Mouse (Mus musculus): ENCODE data around the gene Ifnk. TPM values are rescaled to one million over a fixed set of nuclear protein-coding genes. Genes with fewer than 3 reads are reported as not detected.

Gene Ifnk
- polyA plus RNA-seq, 1 experiment from 2014 or later, result not detected

DNA sequence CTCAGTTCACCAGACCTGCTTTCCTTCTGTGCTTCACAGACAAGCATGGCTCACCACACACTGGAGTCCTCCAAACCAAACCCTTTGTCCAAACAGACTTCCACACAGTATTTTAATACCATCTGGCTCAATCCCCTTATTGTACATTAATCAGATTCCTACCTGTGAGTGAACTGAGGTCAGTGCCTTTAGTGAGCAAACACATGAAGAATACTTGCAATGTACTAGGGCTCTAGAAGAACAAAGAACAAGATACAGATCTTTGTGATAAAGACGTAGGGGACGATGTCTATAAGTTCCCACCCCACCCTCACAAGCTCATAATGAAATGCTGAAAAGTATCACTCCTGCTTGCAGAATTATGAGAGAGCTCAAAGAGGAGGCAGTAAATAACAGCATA, 33.0 kb upstream of the Ifnk start:
- no peaks in the 10 kb centered on the region for H3K9me3 ChIP-seq (ENCODE audit: control insufficient read depth, low read length)
- 65% methylated on average over 2 of the region's 2 CpGs for WGBS
- H3K4me2 ChIP-seq (ENCODE audit: low read length), result no peak overlapping the region
- no peak overlapping the region for H3K4me3 ChIP-seq (ENCODE audit: control insufficient read depth in 1 of 2, insufficient read depth in 1 of 2, low read depth in 1 of 2, low read length in 2 of 2)
- H3K4me1 ChIP-seq (ENCODE audit: control insufficient read depth in 2 of 2, insufficient read depth in 2 of 2, low read length in 2 of 2), result peaks cover 0 to 5% of the 10 kb centered on the region in 2 experiments; a peak in 3 of 4 replicates
- ATAC-seq (ENCODE audit: insufficient number of reproducible peaks, insufficient read depth, low FRiP score, low read depth), result no peak
- H3K27me3 ChIP-seq (ENCODE audit: control insufficient read depth, insufficient read depth, low read length), result no peaks in the 10 kb centered on the region
- no peaks in the 10 kb centered on the region for H3K36me3 ChIP-seq (ENCODE audit: control insufficient read depth, insufficient read depth, low read length)
- no peak overlapping the region for H3K27ac ChIP-seq (replicated peaks in 1 of 2; ENCODE audit: control insufficient read depth in 1 of 2, insufficient read depth in 1 of 2, low read depth in 2 of 2, low read length in 2 of 2)
- no peak overlapping the region for H3K9ac ChIP-seq (ENCODE audit: low read length)

DNA sequence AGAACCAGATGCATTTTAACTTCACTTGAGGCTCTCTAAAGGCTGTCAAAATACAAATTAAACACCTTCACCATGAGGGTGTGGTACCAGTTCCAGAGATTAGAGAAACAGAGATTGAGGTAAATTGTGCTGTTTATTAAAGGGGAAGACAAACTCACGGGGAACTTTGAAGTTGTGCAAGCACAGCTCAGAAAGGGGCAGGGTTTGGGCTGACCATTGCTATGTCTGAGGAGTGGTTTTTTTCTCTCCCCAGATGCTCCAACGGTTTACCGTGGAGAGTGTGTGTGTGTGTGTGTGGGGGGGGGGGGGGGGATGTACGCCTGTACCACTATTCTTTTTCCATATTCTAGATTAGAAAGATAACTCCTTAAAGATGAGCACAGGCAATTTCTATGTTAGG, 31.7 kb upstream of the Ifnk start:
- no peaks in the 10 kb centered on the region for H3K36me3 ChIP-seq (ENCODE audit: control insufficient read depth, insufficient read depth, low read length)
- no peak overlapping the region for H3K9ac ChIP-seq (ENCODE audit: low read length)
- WGBS, result 68% methylated on average over 2 of the region's 4 CpGs
- H3K4me2 ChIP-seq (ENCODE audit: low read length), result no peak overlapping the region
- peaks cover 0 to 2% of the 10 kb centered on the region in 2 experiments; a peak in 1 of 4 replicates for H3K4me1 ChIP-seq (ENCODE audit: control insufficient read depth in 2 of 2, insufficient read depth in 2 of 2, low read length in 2 of 2)
- no peak overlapping the region for H3K4me3 ChIP-seq (ENCODE audit: control insufficient read depth in 1 of 2, insufficient read depth in 1 of 2, low read depth in 1 of 2, low read length in 2 of 2)
- H3K9me3 ChIP-seq (ENCODE audit: control insufficient read depth, low read length), result no peaks in the 10 kb centered on the region
- no peak for ATAC-seq (ENCODE audit: insufficient number of reproducible peaks, insufficient read depth, low FRiP score, low read depth)
- no peak overlapping the region for H3K27ac ChIP-seq (replicated peaks in 1 of 2; ENCODE audit: control insufficient read depth in 1 of 2, insufficient read depth in 1 of 2, low read depth in 2 of 2, low read length in 2 of 2)
- no peaks in the 10 kb centered on the region for H3K27me3 ChIP-seq (ENCODE audit: control insufficient read depth, insufficient read depth, low read length)

DNA sequence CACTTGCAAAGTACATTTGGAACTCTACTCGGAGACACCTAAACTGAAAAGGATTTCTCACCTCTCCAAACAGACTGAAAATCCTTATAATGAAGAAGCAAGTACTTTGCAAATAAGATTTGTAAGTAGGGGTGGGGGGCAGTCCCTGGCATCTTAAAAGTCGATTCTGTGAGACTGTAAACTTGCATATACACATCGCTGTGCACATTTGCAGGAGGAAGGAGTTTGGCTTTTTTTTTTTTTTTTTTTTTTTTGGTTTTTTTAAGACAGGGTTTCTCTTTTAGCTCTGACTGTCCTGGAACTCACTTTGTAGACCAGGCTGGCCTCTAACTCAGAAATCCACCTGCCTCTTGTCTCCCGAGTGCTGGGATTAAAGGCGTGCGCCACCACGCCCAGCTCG, 31.3 kb upstream of the Ifnk start:
- 86% methylated on average over 8 of the region's 8 CpGs for WGBS
- no peak overlapping the region for H3K4me2 ChIP-seq (ENCODE audit: low read length)
- H3K27me3 ChIP-seq (ENCODE audit: control insufficient read depth, insufficient read depth, low read length), result no peaks in the 10 kb centered on the region
- no peaks in the 10 kb centered on the region for H3K36me3 ChIP-seq (ENCODE audit: control insufficient read depth, insufficient read depth, low read length)
- no peak overlapping the region for H3K27ac ChIP-seq (replicated peaks in 1 of 2; ENCODE audit: control insufficient read depth in 1 of 2, insufficient read depth in 1 of 2, low read depth in 2 of 2, low read length in 2 of 2)
- ATAC-seq (ENCODE audit: insufficient number of reproducible peaks, insufficient read depth, low FRiP score, low read depth), result no peak
- H3K4me1 ChIP-seq (ENCODE audit: control insufficient read depth in 2 of 2, insufficient read depth in 2 of 2, low read length in 2 of 2), result peaks cover 0 to 6% of the 10 kb centered on the region in 2 experiments; a peak in 1 of 4 replicates
- H3K4me3 ChIP-seq (ENCODE audit: control insufficient read depth in 1 of 2, insufficient read depth in 1 of 2, low read depth in 1 of 2, low read length in 2 of 2), result no peak overlapping the region
- no peak overlapping the region for H3K9ac ChIP-seq (ENCODE audit: low read length)
- H3K9me3 ChIP-seq (ENCODE audit: control insufficient read depth, low read length), result no peaks in the 10 kb centered on the region

DNA sequence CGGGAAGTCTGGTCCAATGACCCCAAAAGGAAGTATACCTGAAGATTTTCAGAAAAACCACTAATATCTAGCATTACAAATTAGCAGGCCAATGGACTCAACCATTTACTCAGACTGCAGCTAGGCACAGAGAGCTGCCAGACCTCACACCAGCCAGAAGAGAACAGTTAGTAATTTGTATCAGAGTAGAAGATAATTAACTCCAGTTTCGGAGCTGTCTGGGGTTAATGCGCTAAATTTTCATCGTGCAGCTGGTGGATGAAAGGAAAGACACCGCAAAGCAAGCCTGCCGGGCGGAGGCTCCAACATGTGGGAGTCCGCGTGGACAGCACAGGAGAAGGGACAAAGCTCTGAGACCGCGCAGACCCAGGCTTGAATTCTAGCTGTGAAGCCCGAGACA, 30.8 kb upstream of the Ifnk start:
- no peaks in the 10 kb centered on the region for H3K9me3 ChIP-seq (ENCODE audit: control insufficient read depth, low read length)
- H3K4me1 ChIP-seq (ENCODE audit: control insufficient read depth in 2 of 2, insufficient read depth in 2 of 2, low read length in 2 of 2), result peaks cover 0 to 6% of the 10 kb centered on the region in 2 experiments; a peak in 1 of 4 replicates
- H3K36me3 ChIP-seq (ENCODE audit: control insufficient read depth, insufficient read depth, low read length), result no peaks in the 10 kb centered on the region
- no peak overlapping the region for H3K9ac ChIP-seq (ENCODE audit: low read length)
- no peak for ATAC-seq (ENCODE audit: insufficient number of reproducible peaks, insufficient read depth, low FRiP score, low read depth)
- H3K4me3 ChIP-seq (ENCODE audit: control insufficient read depth in 1 of 2, insufficient read depth in 1 of 2, low read depth in 1 of 2, low read length in 2 of 2), result no peak overlapping the region
- H3K27me3 ChIP-seq (ENCODE audit: control insufficient read depth, insufficient read depth, low read length), result no peaks in the 10 kb centered on the region
- no peak overlapping the region for H3K4me2 ChIP-seq (ENCODE audit: low read length)
- H3K27ac ChIP-seq (replicated peaks in 1 of 2; ENCODE audit: control insufficient read depth in 1 of 2, insufficient read depth in 1 of 2, low read depth in 2 of 2, low read length in 2 of 2), result no peak overlapping the region
- 68% methylated on average over 12 of the region's 12 CpGs for WGBS

DNA sequence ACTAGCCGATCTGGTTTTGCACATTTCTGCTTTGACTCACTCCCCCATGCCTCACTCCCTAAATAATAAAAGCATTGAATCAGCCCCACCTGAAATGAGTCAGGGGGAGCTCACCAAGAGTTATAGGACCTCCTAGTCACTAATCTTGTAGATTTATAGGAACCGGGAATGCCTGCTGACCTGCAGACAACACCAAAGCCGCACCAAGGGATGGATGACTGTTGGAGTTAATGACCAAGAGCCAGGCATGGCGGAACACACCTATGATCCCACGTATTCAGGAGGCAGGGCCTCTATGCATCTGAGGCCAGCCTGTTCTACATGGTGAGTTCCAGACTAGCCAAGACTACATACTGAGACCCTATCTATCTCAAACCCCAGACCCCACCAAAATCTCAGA, 28.8 kb upstream of the Ifnk start:
- no peak for ATAC-seq (ENCODE audit: insufficient number of reproducible peaks, insufficient read depth, low FRiP score, low read depth)
- Histone ChIP-seq H3K27me3 (ENCODE audit: control insufficient read depth, insufficient read depth, low read length) (no peaks in the 10 kb centered on the region), H3K9me3 (ENCODE audit: control insufficient read depth, low read length) (no peaks in the 10 kb centered on the region), H3K4me1 (ENCODE audit: control insufficient read depth in 2 of 2, insufficient read depth in 2 of 2, low read length in 2 of 2) (peaks cover 0 to 6% of the 10 kb centered on the region in 2 experiments; a peak in 1 of 4 replicates), H3K9ac (ENCODE audit: low read length) (no peak overlapping the region), H3K4me2 (ENCODE audit: low read length) (no peak overlapping the region), H3K4me3 (ENCODE audit: control insufficient read depth in 1 of 2, insufficient read depth in 1 of 2, low read depth in 1 of 2, low read length in 2 of 2) (no peak overlapping the region), H3K27ac (replicated peaks in 1 of 2; ENCODE audit: control insufficient read depth in 1 of 2, insufficient read depth in 1 of 2, low read depth in 2 of 2, low read length in 2 of 2) (no peak overlapping the region), H3K36me3 (ENCODE audit: control insufficient read depth, insufficient read depth, low read length) (no peaks in the 10 kb centered on the region)
- WGBS, result 80% methylated on average over 5 of the region's 5 CpGs

DNA sequence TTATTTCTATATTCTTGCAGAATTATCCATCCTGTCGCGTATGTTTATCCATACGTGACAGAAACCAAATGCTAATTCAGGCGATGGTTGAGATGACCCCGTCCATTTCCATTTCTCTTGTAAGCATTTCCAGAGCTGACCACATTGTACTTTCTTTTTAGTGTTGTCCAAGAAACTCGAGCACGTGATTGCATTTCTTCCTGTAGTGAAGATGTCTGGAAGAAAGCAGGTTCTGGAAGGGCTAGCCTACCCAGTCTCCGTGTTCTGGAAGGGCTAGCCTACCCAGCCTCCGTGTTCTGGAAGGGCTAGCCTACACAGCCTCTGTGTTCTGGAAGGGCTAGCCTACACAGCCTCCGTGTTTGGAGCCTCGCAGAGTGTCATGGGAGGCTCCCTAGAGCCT, 27.8 kb upstream of the Ifnk start:
- Histone ChIP-seq H3K4me1 (ENCODE audit: control insufficient read depth in 2 of 2, insufficient read depth in 2 of 2, low read length in 2 of 2) (peaks cover 0 to 6% of the 10 kb centered on the region in 2 experiments; a peak in 1 of 4 replicates), H3K27ac (replicated peaks in 1 of 2; ENCODE audit: control insufficient read depth in 1 of 2, insufficient read depth in 1 of 2, low read depth in 2 of 2, low read length in 2 of 2) (no peak overlapping the region), H3K36me3 (ENCODE audit: control insufficient read depth, insufficient read depth, low read length) (no peaks in the 10 kb centered on the region), H3K4me2 (ENCODE audit: low read length) (no peak overlapping the region), H3K9me3 (ENCODE audit: control insufficient read depth, low read length) (no peaks in the 10 kb centered on the region), H3K27me3 (ENCODE audit: control insufficient read depth, insufficient read depth, low read length) (no peaks in the 10 kb centered on the region), H3K4me3 (ENCODE audit: control insufficient read depth in 1 of 2, insufficient read depth in 1 of 2, low read depth in 1 of 2, low read length in 2 of 2) (no peak overlapping the region), H3K9ac (ENCODE audit: low read length) (no peak overlapping the region)
- 81% methylated on average over 11 of the region's 11 CpGs for WGBS
- ATAC-seq (ENCODE audit: insufficient number of reproducible peaks, insufficient read depth, low FRiP score, low read depth), result no peak

DNA sequence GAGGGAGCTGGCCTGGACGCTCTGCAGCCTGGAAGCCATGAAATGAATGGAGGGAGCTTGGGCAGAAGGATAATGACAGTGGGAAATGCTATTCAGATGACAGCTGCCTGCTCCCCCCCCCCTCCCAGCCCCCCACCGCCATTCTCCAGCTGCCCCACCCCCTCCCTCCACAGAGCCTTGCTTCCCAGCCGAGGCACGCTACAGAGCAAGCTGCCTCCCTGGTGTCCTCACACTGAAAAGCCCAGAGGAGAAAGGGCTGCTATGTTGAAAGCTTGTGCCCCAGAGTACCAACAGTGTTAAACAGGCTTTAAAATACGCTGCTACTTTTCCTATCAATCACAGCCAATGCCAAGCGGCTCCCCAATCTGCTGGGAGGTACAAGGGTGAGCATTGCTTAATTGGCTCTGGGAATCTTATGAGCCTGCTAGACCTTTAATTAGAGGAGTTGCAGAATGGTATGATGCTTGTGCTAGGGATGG, 26.5 kb upstream of the Ifnk start:
- H3K27me3 ChIP-seq (ENCODE audit: control insufficient read depth, insufficient read depth, low read length), result no peaks in the 10 kb centered on the region
- H3K9me3 ChIP-seq (ENCODE audit: control insufficient read depth, low read length), result no peaks in the 10 kb centered on the region
- no peak overlapping the region; the same call in 1 of the 2 replicates for H3K9ac ChIP-seq (ENCODE audit: low read length)
- no peak overlapping the region for H3K4me2 ChIP-seq (ENCODE audit: low read length)
- WGBS, result 17% methylated on average over 6 of the region's 6 CpGs
- peaks cover 2 to 6% of the 10 kb centered on the region in 2 experiments; a peak in 3 of 4 replicates for H3K4me1 ChIP-seq (ENCODE audit: control insufficient read depth in 2 of 2, insufficient read depth in 2 of 2, low read length in 2 of 2)
- no peaks in the 10 kb centered on the region for H3K36me3 ChIP-seq (ENCODE audit: control insufficient read depth, insufficient read depth, low read length)
- no peak for ATAC-seq (ENCODE audit: insufficient number of reproducible peaks, insufficient read depth, low FRiP score, low read depth)
- H3K4me3 ChIP-seq (ENCODE audit: control insufficient read depth in 1 of 2, insufficient read depth in 1 of 2, low read depth in 1 of 2, low read length in 2 of 2), result no peak overlapping the region
- H3K27ac ChIP-seq (replicated peaks in 1 of 2; ENCODE audit: control insufficient read depth in 1 of 2, insufficient read depth in 1 of 2, low read depth in 2 of 2, low read length in 2 of 2), result no peak overlapping the region

DNA sequence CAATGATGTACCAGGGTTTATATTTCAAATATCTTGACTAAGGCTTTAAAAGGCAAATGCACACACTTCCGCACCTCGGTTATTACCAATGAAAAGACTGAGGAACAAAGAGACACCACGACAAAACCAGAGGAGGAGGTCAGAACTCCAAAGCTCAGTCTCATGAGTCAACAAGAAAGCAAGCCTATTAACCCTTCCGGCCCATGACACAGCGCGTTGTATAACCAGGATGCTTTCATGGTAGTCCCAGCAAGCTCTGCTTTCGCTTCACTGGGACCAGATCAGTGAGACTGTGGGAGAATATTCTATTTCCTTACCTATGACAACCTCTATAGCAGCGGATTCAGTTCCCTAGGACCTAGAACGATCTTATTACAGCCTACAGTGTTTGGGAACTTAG, 25.1 kb upstream of the Ifnk start:
- Histone ChIP-seq H3K36me3 (ENCODE audit: control insufficient read depth, insufficient read depth, low read length) (no peaks in the 10 kb centered on the region), H3K4me3 (ENCODE audit: control insufficient read depth in 1 of 2, insufficient read depth in 1 of 2, low read depth in 1 of 2, low read length in 2 of 2) (no peak overlapping the region), H3K9me3 (ENCODE audit: control insufficient read depth, low read length) (no peaks in the 10 kb centered on the region), H3K27me3 (ENCODE audit: control insufficient read depth, insufficient read depth, low read length) (no peaks in the 10 kb centered on the region), H3K27ac (replicated peaks in 1 of 2; ENCODE audit: control insufficient read depth in 1 of 2, insufficient read depth in 1 of 2, low read depth in 2 of 2, low read length in 2 of 2) (no peak overlapping the region), H3K4me1 (ENCODE audit: control insufficient read depth in 2 of 2, insufficient read depth in 2 of 2, low read length in 2 of 2) (peaks cover 2 to 6% of the 10 kb centered on the region in 2 experiments; a peak in 3 of 4 replicates), H3K4me2 (ENCODE audit: low read length) (no peak overlapping the region), H3K9ac (ENCODE audit: low read length) (no peak overlapping the region)
- no peak for ATAC-seq (ENCODE audit: insufficient number of reproducible peaks, insufficient read depth, low FRiP score, low read depth)
- 85% methylated on average over 9 of the region's 9 CpGs for WGBS

Measured in heart, embryonic 14.5 days (tissue).